Mouse (Mus musculus): ENCODE measurements at regions not wholly inside any gene's neighbourhood (a gene's known extent, or its start where the extent isn't known, plus 50 kb on each side); places are given as distances from the start of the nearest gene placed in this dataset.

GRCm38 (mm10) chr4:89470756-89471155 lies 159.9 kb upstream of the Cdkn2b start:
- no peak for TF ChIP-seq CTCF (IDR thresholded peaks at IDR 0.05; ENCODE audit: low read depth)
- no peak for TF ChIP-seq EP300 (optimal IDR thresholded peaks at IDR 0.05)
